Mouse (Mus musculus) intestine, embryonic 16.5 days (tissue): ENCODE results near the gene Gm3468. TPM values are rescaled to one million over a fixed set of nuclear protein-coding genes. Genes with fewer than 3 reads are reported as not detected.
"Not testable (repeated sequence)": the region's sequence is repeated elsewhere in the genome, so short reads cannot be mapped to it uniquely, and the experiment has no call there.

Experiments used
- ATAC-seq: fragments of 200-750 bp; cut with Nextera tagmentation; 2 replicates; pipeline ENCODE4 v1.8.0; 2017; ENCODE audit warnings: moderate TSS enrichment, moderate library complexity
- H3K27ac ChIP-seq: fragments of 300-500 bp; sonication (generic); 2 replicates; pipeline ENCODE4 v1.5.1; 2014; ENCODE audit warnings: mild to moderate bottlenecking, low read length
- H3K27me3 ChIP-seq: fragments of 300-500 bp; sonication (generic); replicated peaks from 2 replicates; pipeline ENCODE4 v1.6.1; 2014; ENCODE audit warnings: low read length, control low read depth, mixed read lengths; ENCODE audit not compliant: control insufficient read depth, insufficient read depth
- H3K36me3 ChIP-seq: fragments of 300-500 bp; sonication (generic); 2 replicates; pipeline ENCODE4 v1.6.1; 2014; ENCODE audit warnings: low read length, control low read depth; ENCODE audit not compliant: control insufficient read depth, insufficient read depth
- H3K4me1 ChIP-seq: fragments of 300-500 bp; sonication (generic); 2 replicates; pipeline ENCODE4 v1.6.1; 2014; ENCODE audit warnings: low read length, control low read depth, mixed read lengths; ENCODE audit not compliant: control insufficient read depth, insufficient read depth
- H3K4me2 ChIP-seq: fragments of 300-500 bp; sonication (generic); 2 replicates; pipeline ENCODE4 v1.6.1; 2014; ENCODE audit warnings: low read depth, low read length, control low read depth
- H3K4me3 ChIP-seq: fragments of 300-500 bp; sonication (generic); 2 replicates; pipeline ENCODE4 v1.5.1; 2014; ENCODE audit warnings: mild to moderate bottlenecking, low read length
- H3K9ac ChIP-seq: fragments of 300-500 bp; sonication (generic); 2 replicates; pipeline ENCODE4 v1.6.1; 2014; ENCODE audit warnings: low read depth, low read length
- H3K9me3 ChIP-seq: fragments of 300-500 bp; sonication (generic); 2 replicates; pipeline ENCODE4 v1.6.1; 2016; ENCODE audit warnings: low read length, control low read depth; ENCODE audit not compliant: control insufficient read depth
- WGBS: fragments of 180-500 bp; shearing (Covaris S2); extraction: QIAGEN DNeasy Blood & Tissue Kit; methylation state at CpG from one replicate; pipeline ENCODE4 v1.1.7; 2014; 5-methylcytosine and 5-hydroxymethylcytosine counted together
- polyA plus RNA-seq: library from polyadenylated mRNA; unstranded; fragments of >200 nt; fragmentation: Nextera tagmentation; extraction: Ambion mirVana; gene quantifications from 2 replicates; pipeline ENCODE4 v1.2.1, GENCODE M21; 2015

The Gm3468 gene
- 0.78 and 1.4 TPM in 2 replicates for polyA plus RNA-seq

DNA sequence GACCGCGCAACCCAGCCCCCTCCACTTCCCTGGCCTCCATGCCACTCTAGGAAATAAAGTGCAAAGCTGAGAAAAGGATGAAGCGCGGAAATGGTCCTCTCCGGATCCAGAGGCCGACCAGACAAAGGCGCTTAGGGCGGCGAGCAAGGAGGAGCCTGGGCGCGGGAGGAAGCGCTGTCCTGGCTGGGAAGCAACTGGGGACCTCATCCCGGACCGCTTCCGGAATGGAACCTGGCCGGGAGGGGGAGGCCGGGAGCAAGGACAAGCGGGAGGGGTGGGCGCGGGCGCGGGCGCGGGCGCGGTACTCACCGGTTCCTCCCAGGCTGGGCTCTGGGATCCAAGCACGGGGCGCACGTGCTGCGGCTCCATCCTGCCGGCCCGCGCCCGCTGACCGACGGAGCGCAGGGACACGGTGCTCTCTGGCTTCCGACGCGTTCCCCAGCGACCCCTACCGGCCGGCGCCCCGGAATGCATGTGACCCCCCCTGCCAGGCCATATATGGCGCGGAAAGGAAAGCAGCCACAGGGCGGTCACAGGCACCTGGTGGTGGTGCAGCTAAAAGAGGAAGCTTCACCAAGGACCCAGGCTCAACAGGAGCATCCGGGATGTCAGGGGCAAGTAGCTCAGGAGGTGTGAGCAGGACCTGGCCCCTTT, at the start of gene Gm3468:
TSS of gene Gm3468 (minus strand) at position 394 of the 654 bp plus-strand sequence.
- H3K27me3 ChIP-seq, H3K9me3 ChIP-seq, H3K36me3 ChIP-seq, H3K4me1 ChIP-seq, H3K27ac ChIP-seq: not testable (repeated sequence)
- H3K4me3 ChIP-seq = peak within 1 kb of the TSS; percentile 37
- peak within 1 kb of the TSS; percentile 24; the same call in 1 of the 2 replicates for H3K9ac ChIP-seq
- H3K4me2 ChIP-seq = peak within 1 kb of the TSS; percentile 46
- peak; percentile 91 for ATAC-seq
- WGBS = under 1% methylated on average over 41 of the region's 51 CpGs

DNA sequence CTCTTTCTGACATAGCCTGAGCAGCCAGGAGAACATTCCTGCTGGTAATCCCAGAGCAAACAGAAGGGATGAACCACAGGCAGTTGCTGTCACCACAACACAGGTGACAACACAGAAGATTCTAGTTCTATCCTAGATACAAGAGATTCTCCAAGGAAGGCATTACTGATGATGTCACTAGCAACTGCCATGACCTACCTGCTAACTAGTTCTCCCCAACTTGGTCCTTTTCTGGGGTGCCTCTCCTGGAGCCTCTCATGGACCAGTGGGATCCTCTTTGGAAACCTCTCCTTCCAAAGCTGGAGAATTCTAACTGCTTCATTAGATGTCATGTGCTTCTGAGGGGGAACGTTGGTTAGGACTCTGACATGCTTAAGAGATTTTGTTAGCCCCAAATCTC, 17.2 kb upstream of the Gm3468 start, which contains the start of gene Gm3476:
TSS of gene Gm3476 (minus strand) at position 101 of the 400 bp plus-strand sequence.
- H3K4me1 ChIP-seq, H3K36me3 ChIP-seq, ATAC-seq, H3K4me3 ChIP-seq, H3K9me3 ChIP-seq, H3K27me3 ChIP-seq, H3K4me2 ChIP-seq, H3K9ac ChIP-seq, H3K27ac ChIP-seq: not testable (repeated sequence)
- WGBS = no CpG with 5 or more reads among the region's 1 CpGs

DNA sequence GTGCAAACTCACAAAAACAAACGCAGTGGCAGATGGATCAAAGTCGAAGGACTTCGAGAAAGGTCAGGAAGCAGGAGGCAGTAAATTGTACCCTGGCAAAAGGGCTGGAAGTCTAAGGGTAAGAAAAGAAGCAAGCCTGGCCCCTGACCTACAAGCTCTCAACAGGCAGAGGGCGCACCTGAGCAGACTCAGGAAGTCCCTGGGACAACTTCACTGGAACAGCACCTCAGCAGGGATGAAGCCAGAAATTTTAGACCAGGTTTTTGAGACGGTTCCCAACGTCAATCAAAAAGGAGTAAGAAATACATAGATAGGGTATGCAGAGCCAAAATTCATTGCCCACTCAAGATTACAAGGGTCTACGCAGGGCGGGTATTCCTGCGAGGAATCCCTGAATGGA, 965 bp downstream of the Gm3468 start:
- not testable (repeated sequence) for H3K27me3 ChIP-seq, ATAC-seq, H3K36me3 ChIP-seq, H3K4me1 ChIP-seq, H3K27ac ChIP-seq, H3K9ac ChIP-seq, H3K9me3 ChIP-seq
- peak overlapping the region; percentile 37; the same call in 1 of the 2 replicates for H3K4me3 ChIP-seq
- H3K4me2 ChIP-seq = peak overlapping the region; percentile 46
- WGBS = 12% methylated on average over 8 of the region's 9 CpGs

- not testable (repeated sequence) for H3K9ac ChIP-seq, H3K27ac ChIP-seq, H3K4me3 ChIP-seq, H3K4me2 ChIP-seq, H3K36me3 ChIP-seq, H3K9me3 ChIP-seq, H3K27me3 ChIP-seq, ATAC-seq, H3K4me1 ChIP-seq
- WGBS = 78% methylated on average over 2 of the region's 3 CpGs
These were observed 14.6 kb downstream of the Gm3468 start, which contains the start of gene Gm8206 for GRCm38 (mm10) chr14:6093842-6094241. Gene Gm8206, minus strand, starts transcription at chr14:6093942.

DNA sequence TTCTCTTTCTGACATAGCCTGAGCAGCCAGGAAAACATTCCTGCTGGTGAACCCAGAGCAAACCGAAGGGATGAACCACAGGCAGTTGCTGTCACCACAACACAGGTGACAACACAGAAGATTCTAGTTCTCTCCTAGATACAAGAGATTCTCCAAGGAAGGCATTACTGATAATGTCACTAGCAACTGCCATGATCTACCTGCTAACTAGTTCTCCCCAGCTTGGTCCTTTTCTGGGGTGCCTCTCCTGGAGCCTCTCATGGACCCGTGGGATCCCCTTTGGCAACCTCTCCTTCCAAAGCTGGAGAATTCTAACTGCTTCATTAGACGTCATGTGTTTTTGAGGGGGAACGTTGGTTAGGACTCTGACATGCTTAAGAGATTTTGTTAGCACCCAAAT, 50.3 kb downstream of the Gm3468 start, which contains the start of gene Gm6337:
TSS of gene Gm6337 (minus strand) at position 101 of the 400 bp plus-strand sequence.
- not testable (repeated sequence) for H3K27ac ChIP-seq, ATAC-seq, H3K9me3 ChIP-seq, H3K4me1 ChIP-seq, H3K4me3 ChIP-seq, H3K4me2 ChIP-seq, H3K9ac ChIP-seq, H3K36me3 ChIP-seq, H3K27me3 ChIP-seq
- 80% methylated on average over 2 of the region's 4 CpGs for WGBS

Other genes starting within 250 kb of the Gm3468 start
- 0.11 TPM in 1 of 2 replicates, not detected in the other for gene Gm8237, start 228.3 kb downstream of the Gm3468 start, polyA plus RNA-seq
- 0.48 and 0.56 TPM in 2 replicates for gene Gm3248, start 146.9 kb downstream of the Gm3468 start, polyA plus RNA-seq
- gene Gm3453, start 129.5 kb downstream of the Gm3468 start, polyA plus RNA-seq = not detected in 2 replicates
- not detected in 2 replicates for gene Gm6337, start 50.4 kb downstream of the Gm3468 start, polyA plus RNA-seq
- gene Gm8206, start 14.7 kb downstream of the Gm3468 start, polyA plus RNA-seq = 0.37 and 0.71 TPM in 2 replicates
- gene Gm3476, start 17.1 kb upstream of the Gm3468 start, polyA plus RNA-seq = not detected in 2 replicates
- not detected in 2 replicates for gene Gm21560, start 110.6 kb upstream of the Gm3468 start, polyA plus RNA-seq
- 1.1 and 1.5 TPM in 2 replicates for gene Gm3411, start 178.6 kb upstream of the Gm3468 start, polyA plus RNA-seq
- not detected in 2 replicates for gene Gm21103, start 196.2 kb upstream of the Gm3468 start, polyA plus RNA-seq
- not detected in 2 replicates for gene Gm3618, start 235.0 kb upstream of the Gm3468 start, polyA plus RNA-seq